Mouse (Mus musculus) urinary bladder, adult 18-20 months (tissue): ENCODE results near the gene Rgs3.

ENCODE experiments used
- DNase-seq, 2 experiments: peaks; one replicate each; pipeline ENCODE4 v3.0.0; 2022; ENCODE audit warnings: low spot score in 2 of 2, mixed read lengths in 2 of 2

The Rgs3 gene

GRCm38 (mm10) chr4:62723795-62724194, 164.1 kb downstream of the Rgs3 start:
- no peak for DNase-seq

GRCm38 (mm10) chr4:62726282-62726937, 166.8 kb downstream of the Rgs3 start:
- no peak for DNase-seq

- DNase-seq = no peak
Measured at GRCm38 (mm10) chr4:62727541-62728303, 168.1 kb downstream of the Rgs3 start.

GRCm38 (mm10) chr4:62728471-62728870, 168.8 kb downstream of the Rgs3 start:
- DNase-seq = no peak

GRCm38 (mm10) chr4:62729191-62729590, 169.5 kb downstream of the Rgs3 start:
- no peak for DNase-seq

- DNase-seq = no peak
Measured at GRCm38 (mm10) chr4:62729941-62730340, 170.3 kb downstream of the Rgs3 start.

- no peak for DNase-seq
Measured at GRCm38 (mm10) chr4:62730861-62731260, 171.2 kb downstream of the Rgs3 start.

GRCm38 (mm10) chr4:62731531-62732063, 171.9 kb downstream of the Rgs3 start:
- DNase-seq = no peak

- no peak for DNase-seq
Measured at GRCm38 (mm10) chr4:62732096-62732495, 172.4 kb downstream of the Rgs3 start.

- no peak for DNase-seq
Measured at GRCm38 (mm10) chr4:62732840-62733239, 173.2 kb downstream of the Rgs3 start.

GRCm38 (mm10) chr4:62733938-62734337, 174.3 kb downstream of the Rgs3 start:
- DNase-seq = no peak

- DNase-seq = no peak
Measured at GRCm38 (mm10) chr4:62735291-62735690, 175.6 kb downstream of the Rgs3 start.

- DNase-seq = no peak
Measured at GRCm38 (mm10) chr4:62735878-62736277, 176.2 kb downstream of the Rgs3 start.

- DNase-seq = no peak
Measured at GRCm38 (mm10) chr4:62736421-62736820, 176.8 kb downstream of the Rgs3 start.

- no peak for DNase-seq
Measured at GRCm38 (mm10) chr4:62736904-62737303, 177.3 kb downstream of the Rgs3 start.

- no peak for DNase-seq
Measured at GRCm38 (mm10) chr4:62737983-62738695, 178.5 kb downstream of the Rgs3 start.

- no peak for DNase-seq
Measured at GRCm38 (mm10) chr4:62738996-62739395, 179.3 kb downstream of the Rgs3 start.

- no peak for DNase-seq
Measured at GRCm38 (mm10) chr4:62739591-62739990, 179.9 kb downstream of the Rgs3 start.

- DNase-seq = no peak
Measured at GRCm38 (mm10) chr4:62740282-62741054, 180.8 kb downstream of the Rgs3 start.

- no peak for DNase-seq
Measured at GRCm38 (mm10) chr4:62741055-62741453, 181.4 kb downstream of the Rgs3 start.

- DNase-seq = no peak
Measured at GRCm38 (mm10) chr4:62741601-62742000, 182.0 kb downstream of the Rgs3 start.
